ENCODE assay signal across 10 mouse cellular contexts in the genomic region with DNA sequence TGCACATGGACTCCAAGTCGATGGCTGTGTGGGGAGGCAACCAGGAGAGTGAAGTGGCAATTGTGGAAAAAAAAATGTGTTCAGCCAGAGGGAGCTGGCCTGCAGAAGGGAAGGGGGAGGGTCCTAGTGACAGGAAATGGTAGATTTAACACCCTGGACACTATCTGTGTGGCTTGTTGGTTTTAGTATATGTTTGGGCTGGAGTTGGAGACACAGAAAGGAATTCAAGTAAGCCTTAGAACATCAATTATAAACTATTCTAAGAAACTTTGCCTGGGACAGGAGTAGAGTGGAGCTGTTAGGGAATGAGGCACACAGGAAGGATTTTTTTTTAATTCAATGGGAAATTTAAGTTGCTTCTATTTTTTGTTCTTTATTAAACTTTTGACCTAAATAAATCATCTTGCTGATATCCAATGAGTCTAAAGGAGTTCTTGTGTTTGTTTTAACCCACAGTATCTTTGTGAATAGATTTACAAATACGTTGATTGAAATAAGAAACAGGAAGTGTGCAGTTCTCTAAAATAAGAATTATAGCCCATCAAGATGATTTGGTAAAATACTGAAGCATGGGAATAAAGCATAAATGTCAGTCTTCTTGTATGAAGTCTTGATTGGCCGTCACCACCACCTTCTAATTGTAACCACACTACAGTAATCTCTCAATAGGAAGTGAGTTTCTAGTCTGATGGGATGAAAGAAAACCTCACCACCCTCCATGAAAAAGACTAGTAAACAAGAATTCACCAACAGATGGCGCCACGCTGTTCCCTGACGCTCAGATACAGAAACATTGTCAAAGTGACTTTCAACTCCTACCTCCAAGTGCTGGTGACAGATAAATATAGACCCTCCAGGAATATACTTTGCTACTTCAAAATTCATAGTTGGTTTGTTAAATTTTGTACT.
A peak's percentile ranks its signal among the peaks of the same experiment; 100 is the strongest.
DNase-seq lines count a peak whose midpoint lies in the region.
"Had no signal": no experiment of that assay in that cellular context is flagged by ENCODE, and none has a peak within 500 bp of the region (broad histone marks: within the 10 kb centered on the region; RNA-seq: fewer than 3 reads in every experiment).

No protein-coding gene starts in this region.

- DNase-seq in cerebellum, postnatal 10 days, result peak; percentile 12 to 28
- DNase-seq in cerebellum, adult 9-11 months, result no peak
- peak; percentile 25 for DNase-seq in kidney, postnatal 10 days
- DNase-seq in kidney, adult 11 months, result no peak
- DNase-seq in A20 (ENCODE audit: low read depth, low spot score), result peak; percentile 60
- peak; percentile 57 for DNase-seq in embryo, embryonic 10.5 days (ENCODE audit: low spot score)
- no peak for DNase-seq in ovary, adult 18-20 months (ENCODE audit: low spot score)
- no peak for DNase-seq in spleen, postnatal 36 days (ENCODE audit: low spot score in 2 of 2)
- DNase-seq: cerebellum, postnatal 14 days; midbrain, embryonic 14.5 days had no signal

Comparison
In these comparisons a context has a peak if more than half of its experiments do, and no peak if none do; other contexts are left out.
1. DNase-seq: peak in cerebellum, postnatal 10 days (2 of 2), kidney, postnatal 10 days (single experiment), A20 (single experiment) and embryo, embryonic 10.5 days (single experiment); none in cerebellum, adult 9-11 months (single experiment), kidney, adult 11 months (single experiment), ovary, adult 18-20 months (single experiment) and spleen, postnatal 36 days (0 of 2).